Mouse (Mus musculus) heart, postnatal 0 days (tissue): ENCODE measurements at regions not wholly inside any gene's neighbourhood (a gene's known extent, or its start where the extent isn't known, plus 50 kb on each side); places are given as distances from the start of the nearest gene placed in this dataset.

Experiments used
- CTCF ChIP-seq: IDR thresholded peaks from 2 replicates; pipeline ENCODE4 v1.5.1; 2016; ENCODE audit warnings: antibody characterized with exemption, control low read depth, low read depth
- EP300 ChIP-seq: IDR thresholded peaks from 2 replicates; pipeline ENCODE4 v1.6.1; 2016; ENCODE audit warnings: antibody characterized with exemption, low read depth

- TF ChIP-seq EP300 = no peak
- TF ChIP-seq CTCF = no peak
These were observed 133.0 kb downstream of the Mat2b start for GRCm38 (mm10) chr11:40561983-40562382.
